In genomic region chr11:107063067-107063466, GRCm38 (mm10) we compare ENCODE assay signal across 23 mouse cellular contexts. TPM values are rescaled to one million over a fixed set of nuclear protein-coding genes. Genes with fewer than 3 reads are reported as not detected.
"Had no signal": no experiment of that assay in that cellular context is flagged by ENCODE, and none has a peak within 500 bp of the region (broad histone marks: within the 10 kb centered on the region; RNA-seq: fewer than 3 reads in every experiment).

No protein-coding gene starts in this region.

- DNase-seq: kidney, postnatal 25 days; layer of hippocampus, adult 9-11 months; liver; lung, adult 18-20 months; lung, postnatal 10 days; lung, postnatal 36 days; retina, postnatal 1 day; right cerebral cortex, postnatal 25 days; thymus, adult 18-20 months; thymus, postnatal 36 days had no signal

- H3K27ac ChIP-seq: limb, embryonic 10.5 days; limb, embryonic 13.5 days; liver, embryonic 12.5 days; liver, embryonic 15.5 days; lung, embryonic 15.5 days; midbrain, embryonic 10.5 days; midbrain, embryonic 13.5 days; neural tube, embryonic 13.5 days had no signal

- H3K27me3 ChIP-seq: limb, embryonic 13.5 days; liver, embryonic 12.5 days; liver, embryonic 15.5 days; lung, embryonic 15.5 days; megakaryocyte, embryonic 14.5 days; midbrain, embryonic 13.5 days; neural tube, embryonic 13.5 days had no signal

- ATAC-seq: liver, embryonic 12.5 days; midbrain, embryonic 13.5 days; midbrain, embryonic 16.5 days had no signal

- H3K9ac ChIP-seq: limb, embryonic 13.5 days; liver, embryonic 12.5 days; liver, embryonic 15.5 days; lung, embryonic 15.5 days; midbrain, embryonic 13.5 days; neural tube, embryonic 13.5 days had no signal

- H3K9me3 ChIP-seq: limb, embryonic 10.5 days; limb, embryonic 13.5 days; liver, embryonic 12.5 days; liver, embryonic 15.5 days; lung, embryonic 15.5 days; megakaryocyte, embryonic 14.5 days; midbrain, embryonic 10.5 days; midbrain, embryonic 13.5 days; neural tube, embryonic 13.5 days had no signal

- H3K4me2 ChIP-seq: limb, embryonic 13.5 days; liver, embryonic 12.5 days; liver, embryonic 15.5 days; lung, embryonic 15.5 days; midbrain, embryonic 13.5 days; neural tube, embryonic 13.5 days had no signal

- H3K4me3 ChIP-seq: layer of hippocampus, adult 2 months; limb, embryonic 10.5 days; limb, embryonic 13.5 days; liver, embryonic 12.5 days; liver, embryonic 15.5 days; lung, embryonic 15.5 days; megakaryocyte, embryonic 14.5 days; midbrain, embryonic 10.5 days; midbrain, embryonic 13.5 days; myocyte; neural tube, embryonic 13.5 days had no signal

- H3K4me1 ChIP-seq: limb, embryonic 10.5 days; limb, embryonic 13.5 days; lung, embryonic 15.5 days; midbrain, embryonic 10.5 days; midbrain, embryonic 13.5 days; neural tube, embryonic 13.5 days had no signal

RNA-seq across cellular contexts. Expression of gene 1810010H24Rik, which starts 37.6 kb away (rescaled TPM):
- total RNA-seq: monocyte, adult 5-6 weeks had no signal
